Mouse (Mus musculus) G1E (cell line): Measurements from ENCODE around the gene Lnx1.

Source experiments
- CTCF ChIP-seq: IDR thresholded peaks from 2 replicates; pipeline ENCODE4 v1.5.1; 2012; ENCODE audit warnings: low read depth, low read length, inconsistent platforms, mixed read lengths
- GATA1 ChIP-seq: IDR thresholded peaks from 2 replicates; pipeline ENCODE4 v1.6.1; 2012; ENCODE audit warnings: borderline replicate concordance, low read length, inconsistent platforms, mixed read lengths
- GATA2 ChIP-seq: IDR thresholded peaks from 2 replicates; pipeline ENCODE4 v1.6.1; 2012; ENCODE audit warnings: low read depth, low read length, inconsistent platforms, borderline replicate concordance

GRCm38 (mm10) chr5:74649122-74649521, 53.6 kb downstream of the Lnx1 start:
- TF ChIP-seq CTCF (no peak), GATA1 (no peak), GATA2 (no peak)
